Mouse (Mus musculus): ENCODE data around the gene Sprr2k.
A peak's percentile ranks its signal among the peaks of the same experiment; 100 is the strongest.

Sprr2k gene

DNA sequence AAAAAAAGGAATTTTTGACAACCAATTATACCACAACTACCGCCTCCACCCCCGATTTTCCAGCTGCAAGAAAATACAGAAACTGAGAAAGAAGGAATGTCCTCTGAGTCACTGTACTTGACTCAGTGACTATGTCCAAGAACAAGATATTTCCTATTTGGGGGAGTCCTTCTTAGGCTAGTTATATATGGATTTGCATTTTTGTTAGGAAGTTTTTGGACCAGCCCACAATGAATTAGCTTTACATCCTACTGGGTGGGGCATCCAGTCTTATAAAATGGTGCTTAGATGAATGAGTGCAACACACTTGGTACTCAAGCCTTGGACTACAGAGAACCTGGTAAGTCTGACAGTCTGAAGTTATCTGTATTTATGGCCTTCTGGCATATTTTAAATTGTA, at the start of gene Sprr2k:
TSS of gene Sprr2k (plus strand) at position 301 of the 400 bp plus-strand sequence.
- DNase-seq (ENCODE audit: low read depth, low spot score) = no peak

DNA sequence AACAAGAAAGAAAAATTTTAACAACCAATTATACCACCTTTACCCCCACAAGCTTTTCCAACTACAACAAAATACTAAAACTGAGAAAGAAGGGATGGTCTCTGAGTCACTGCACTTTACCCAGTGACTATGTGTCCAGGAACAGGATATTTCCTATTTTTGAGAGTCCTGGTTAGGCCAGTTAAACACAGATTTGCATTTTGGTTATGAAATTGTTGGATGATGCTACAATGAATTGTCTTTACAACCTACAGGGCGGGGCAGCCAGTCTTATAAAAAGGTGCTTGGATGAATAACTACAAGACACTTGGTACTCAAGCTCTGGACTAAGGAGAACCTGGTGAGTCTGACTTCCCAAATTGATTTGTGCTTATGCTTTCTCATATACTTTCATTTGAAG, 47.0 kb upstream of the Sprr2k start, which contains the start of gene Sprr2h:
TSS of gene Sprr2h (plus strand) at position 301 of the 400 bp plus-strand sequence.
- DNase-seq (ENCODE audit: low read depth, low spot score) = no peak

- DNase-seq (ENCODE audit: low read depth, low spot score) = no peak
Observed at GRCm38 (mm10) chr3:92394301-92394700, 38.1 kb upstream of the Sprr2k start.

- DNase-seq (ENCODE audit: low read depth, low spot score) = no peak
Observed at GRCm38 (mm10) chr3:92407691-92408090, 24.7 kb upstream of the Sprr2k start, which contains the start of gene Sprr2i. Gene Sprr2i, plus strand, starts transcription at chr3:92407991.

GRCm38 (mm10) chr3:92417782-92418181, 14.6 kb upstream of the Sprr2k start, which contains the start of gene Sprr2j-ps:
Gene Sprr2j-ps, plus strand, starts transcription at chr3:92418082.
- DNase-seq (ENCODE audit: low read depth, low spot score) = no peak

GRCm38 (mm10) chr3:92429323-92429722, 3.1 kb upstream of the Sprr2k start, which contains the start of gene Gm9774:
Gene Gm9774, minus strand, starts transcription at chr3:92429423.
- no peak for DNase-seq (ENCODE audit: low read depth, low spot score)

GRCm38 (mm10) chr3:92438689-92439088, 6.3 kb downstream of the Sprr2k start, which contains the start of gene Sprr1b:
Gene Sprr1b, minus strand, starts transcription at chr3:92438789.
- DNase-seq (ENCODE audit: low read depth, low spot score) = no peak

GRCm38 (mm10) chr3:92440177-92440576, 7.8 kb downstream of the Sprr2k start:
- no peak for DNase-seq (ENCODE audit: low read depth, low spot score)

DNA sequence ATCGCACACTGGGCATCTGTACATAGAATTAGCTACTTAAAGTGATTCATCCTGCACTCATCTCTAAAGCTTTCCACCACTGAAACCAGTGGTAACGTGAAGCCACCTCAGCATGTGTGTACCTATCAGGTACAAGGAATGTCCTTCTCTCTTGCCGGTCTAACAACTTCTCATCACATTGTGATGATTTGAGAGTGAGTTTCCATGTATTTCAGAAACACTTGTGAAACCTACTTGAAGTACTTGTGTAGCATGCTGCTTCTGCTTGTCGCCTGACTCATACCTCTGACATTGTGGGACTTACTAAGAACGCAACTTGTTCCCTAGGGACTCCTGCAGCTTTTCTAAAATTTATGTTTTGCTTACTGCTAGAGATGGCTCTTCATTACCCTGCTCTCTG, 22.8 kb downstream of the Sprr2k start:
- DNase-seq (ENCODE audit: low read depth, low spot score) = no peak

- DNase-seq (ENCODE audit: low read depth, low spot score) = no peak
Observed at GRCm38 (mm10) chr3:92458620-92459019, 26.2 kb downstream of the Sprr2k start, which contains the start of gene Sprr3. Gene Sprr3, minus strand, starts transcription at chr3:92458720.

GRCm38 (mm10) chr3:92466576-92466975, 34.2 kb downstream of the Sprr2k start:
- no peak for DNase-seq (ENCODE audit: low read depth, low spot score)

GRCm38 (mm10) chr3:92467424-92467823, 35.0 kb downstream of the Sprr2k start:
- no peak for DNase-seq (ENCODE audit: low read depth, low spot score)

DNA sequence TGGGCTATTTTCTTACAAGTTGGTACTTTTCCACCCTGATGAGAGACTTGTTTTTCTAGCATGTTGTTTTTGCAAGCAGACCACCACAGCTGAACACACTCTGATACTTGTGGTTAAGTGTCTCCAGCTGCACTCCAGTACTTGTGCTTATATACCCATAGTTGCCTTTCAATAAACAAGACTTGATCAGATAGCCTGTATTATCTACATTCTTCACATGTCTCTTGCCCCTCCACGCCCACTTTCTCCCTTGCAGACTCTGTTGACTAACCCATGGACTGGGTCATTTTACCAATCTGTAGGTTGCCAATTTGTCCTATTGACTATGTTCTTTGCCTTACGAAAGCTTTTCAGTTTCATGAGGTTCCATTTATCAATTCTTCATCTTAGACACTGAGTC, 37.7 kb downstream of the Sprr2k start:
- no peak for DNase-seq (ENCODE audit: low read depth, low spot score)

DNA sequence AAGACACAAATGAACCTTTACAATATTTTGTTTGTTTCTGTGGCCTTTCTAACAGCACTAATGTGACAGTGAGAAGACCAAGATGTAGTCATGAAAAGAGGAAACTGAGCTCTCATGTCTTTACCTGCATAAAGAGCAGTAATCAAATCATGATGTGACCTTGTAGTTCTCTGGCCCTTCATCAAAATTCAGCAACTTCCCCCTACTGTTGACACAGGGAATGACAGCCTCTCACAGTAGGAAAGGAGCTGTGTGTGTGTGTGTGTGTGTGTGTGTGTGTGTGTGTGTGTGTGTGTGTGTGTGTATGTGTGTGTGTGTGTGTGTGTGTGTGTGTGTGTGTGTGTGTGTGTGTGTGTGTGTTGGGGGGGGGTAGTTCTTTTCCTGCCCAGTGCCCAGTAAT, 48.9 kb downstream of the Sprr2k start:
- peak; percentile 9 for DNase-seq (ENCODE audit: low read depth, low spot score)
